Mouse (Mus musculus): ENCODE measurements around the gene Wnt7b. TPM values are rescaled to one million over a fixed set of nuclear protein-coding genes. Genes with fewer than 3 reads are reported as not detected.
A peak's percentile ranks its signal among the peaks of the same experiment; 100 is the strongest.

The Wnt7b gene
- polyA plus RNA-seq, 1 experiment, result 21.7 TPM

- Histone ChIP-seq H3K27ac (ENCODE audit: insufficient read depth, low read length) (peak overlapping the region; percentile 79), H3K4me3 (ENCODE audit: insufficient read depth, low read length) (no peak overlapping the region), H3K4me1 (ENCODE audit: control insufficient read depth, insufficient read depth, low read length) (no peaks in the 10 kb centered on the region)
- TF ChIP-seq CTCF (IDR thresholded peaks at IDR 0.05; ENCODE audit: extremely low read depth, insufficient read depth, low read length) (peak; percentile 75), POLR2A (IDR thresholded peaks at IDR 0.05; ENCODE audit: extremely low read depth, insufficient read depth, low read length) (no peak)
Measured at GRCm38 (mm10) chr15:85612660-85613357, 30.5 kb upstream of the Wnt7b start.

- Histone ChIP-seq H3K27ac (ENCODE audit: insufficient read depth, low read length) (peak overlapping the region; percentile 61), H3K4me1 (ENCODE audit: control insufficient read depth, insufficient read depth, low read length) (no peaks in the 10 kb centered on the region)
Measured at GRCm38 (mm10) chr15:85611701-85612520, 29.6 kb upstream of the Wnt7b start.

GRCm38 (mm10) chr15:85610618-85611218 lies 28.4 kb upstream of the Wnt7b start:
- Histone ChIP-seq H3K27ac (ENCODE audit: insufficient read depth, low read length) (peak overlapping the region; percentile 61), H3K4me3 (ENCODE audit: insufficient read depth, low read length) (no peak overlapping the region), H3K4me1 (ENCODE audit: control insufficient read depth, insufficient read depth, low read length) (no peaks in the 10 kb centered on the region)
- TF ChIP-seq POLR2A (IDR thresholded peaks at IDR 0.05; ENCODE audit: extremely low read depth, insufficient read depth, low read length), result no peak
- peak; percentile 97 for TF ChIP-seq CTCF (IDR thresholded peaks at IDR 0.05; ENCODE audit: extremely low read depth, insufficient read depth, low read length)

More at GRCm38 (mm10) chr15:85611701-85612520, 29.6 kb upstream of the Wnt7b start:
- no peak overlapping the region for H3K4me3 ChIP-seq (ENCODE audit: insufficient read depth, low read length)
- TF ChIP-seq POLR2A (IDR thresholded peaks at IDR 0.05; ENCODE audit: extremely low read depth, insufficient read depth, low read length) (no peak), CTCF (IDR thresholded peaks at IDR 0.05; ENCODE audit: extremely low read depth, insufficient read depth, low read length) (no peak)

- Histone ChIP-seq H3K4me3 (ENCODE audit: insufficient read depth, low read length) (no peak overlapping the region), H3K27ac (ENCODE audit: insufficient read depth, low read length) (no peak overlapping the region), H3K4me1 (ENCODE audit: control insufficient read depth, insufficient read depth, low read length) (no peaks in the 10 kb centered on the region)
- no peak for TF ChIP-seq CTCF (IDR thresholded peaks at IDR 0.05; ENCODE audit: extremely low read depth, insufficient read depth, low read length)
- TF ChIP-seq POLR2A (IDR thresholded peaks at IDR 0.05; ENCODE audit: extremely low read depth, insufficient read depth, low read length), result no peak
Measured at GRCm38 (mm10) chr15:85610120-85610519, 27.8 kb upstream of the Wnt7b start.

DNA sequence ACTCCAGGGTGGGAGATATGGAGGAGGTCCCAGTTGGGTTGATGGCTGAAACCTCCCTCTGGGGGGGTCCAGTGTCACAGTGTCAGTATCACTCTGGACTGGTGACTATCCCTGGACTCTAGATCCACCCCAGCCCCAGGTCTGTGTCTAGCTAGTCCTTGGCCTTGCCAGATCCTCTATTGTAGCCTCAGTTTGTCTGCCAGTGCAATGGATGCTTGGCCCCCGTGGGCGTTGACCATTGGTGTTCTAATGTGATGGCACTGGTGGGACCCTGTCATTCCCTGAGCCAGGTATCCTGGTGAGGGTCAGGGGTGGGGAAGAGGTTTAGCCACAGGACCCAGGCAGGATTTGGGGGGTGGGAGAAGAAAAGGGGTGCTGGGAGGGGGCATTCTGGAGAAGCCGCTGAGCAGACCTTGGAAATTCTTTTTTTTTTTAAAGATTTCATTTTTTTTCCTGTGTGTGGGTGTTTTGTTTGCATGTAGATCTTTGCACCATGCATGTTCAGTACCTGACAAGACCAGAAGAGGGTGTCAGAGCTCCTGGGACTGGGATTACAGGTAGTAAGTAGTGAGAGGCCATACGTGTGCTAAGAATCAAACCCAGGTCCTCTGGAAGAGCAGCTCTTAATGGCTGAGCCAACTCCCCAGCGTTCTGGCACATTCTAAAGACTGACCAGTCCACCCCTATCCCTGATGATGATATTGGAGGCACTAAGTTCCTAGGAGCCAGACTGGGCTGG lies 27.2 kb upstream of the Wnt7b start:
- no peak overlapping the region for H3K4me3 ChIP-seq (ENCODE audit: insufficient read depth, low read length)
- no peak overlapping the region for H3K27ac ChIP-seq (ENCODE audit: insufficient read depth, low read length)
- TF ChIP-seq POLR2A (IDR thresholded peaks at IDR 0.05; ENCODE audit: extremely low read depth, insufficient read depth, low read length), result no peak
- TF ChIP-seq CTCF (IDR thresholded peaks at IDR 0.05; ENCODE audit: extremely low read depth, insufficient read depth, low read length), result 0 out of 2 replicates have a peak, but pooled peaks have one; percentile 4
- no peaks in the 10 kb centered on the region for H3K4me1 ChIP-seq (ENCODE audit: control insufficient read depth, insufficient read depth, low read length)

- Histone ChIP-seq H3K27ac (ENCODE audit: insufficient read depth, low read length) (peak overlapping the region; percentile 60), H3K4me3 (ENCODE audit: insufficient read depth, low read length) (no peak overlapping the region), H3K4me1 (ENCODE audit: control insufficient read depth, insufficient read depth, low read length) (no peaks in the 10 kb centered on the region)
- TF ChIP-seq POLR2A (IDR thresholded peaks at IDR 0.05; ENCODE audit: extremely low read depth, insufficient read depth, low read length) (no peak), CTCF (IDR thresholded peaks at IDR 0.05; ENCODE audit: extremely low read depth, insufficient read depth, low read length) (no peak)
Measured at GRCm38 (mm10) chr15:85605962-85606610, 23.8 kb upstream of the Wnt7b start.

GRCm38 (mm10) chr15:85604938-85605337 lies 22.7 kb upstream of the Wnt7b start:
- no peak for TF ChIP-seq POLR2A (IDR thresholded peaks at IDR 0.05; ENCODE audit: extremely low read depth, insufficient read depth, low read length)
- no peak for TF ChIP-seq CTCF (IDR thresholded peaks at IDR 0.05; ENCODE audit: extremely low read depth, insufficient read depth, low read length)
- H3K4me3 ChIP-seq (ENCODE audit: insufficient read depth, low read length), result no peak overlapping the region
- H3K4me1 ChIP-seq (ENCODE audit: control insufficient read depth, insufficient read depth, low read length), result no peaks in the 10 kb centered on the region
- no peak overlapping the region for H3K27ac ChIP-seq (ENCODE audit: insufficient read depth, low read length)

GRCm38 (mm10) chr15:85604507-85604906 lies 22.2 kb upstream of the Wnt7b start:
- no peaks in the 10 kb centered on the region for H3K4me1 ChIP-seq (ENCODE audit: control insufficient read depth, insufficient read depth, low read length)
- TF ChIP-seq POLR2A (IDR thresholded peaks at IDR 0.05; ENCODE audit: extremely low read depth, insufficient read depth, low read length) (no peak), CTCF (IDR thresholded peaks at IDR 0.05; ENCODE audit: extremely low read depth, insufficient read depth, low read length) (no peak)
- H3K27ac ChIP-seq (ENCODE audit: insufficient read depth, low read length), result no peak overlapping the region
- H3K4me3 ChIP-seq (ENCODE audit: insufficient read depth, low read length), result no peak overlapping the region
